Mouse (Mus musculus) ovary, adult 18-20 months (tissue): ENCODE results near the gene Ppip5k1.

Source experiments
- DNase-seq: peaks from one replicate; pipeline ENCODE4 v3.0.0; 2022; ENCODE audit warnings: low spot score, mixed read lengths

The Ppip5k1 gene

DNA sequence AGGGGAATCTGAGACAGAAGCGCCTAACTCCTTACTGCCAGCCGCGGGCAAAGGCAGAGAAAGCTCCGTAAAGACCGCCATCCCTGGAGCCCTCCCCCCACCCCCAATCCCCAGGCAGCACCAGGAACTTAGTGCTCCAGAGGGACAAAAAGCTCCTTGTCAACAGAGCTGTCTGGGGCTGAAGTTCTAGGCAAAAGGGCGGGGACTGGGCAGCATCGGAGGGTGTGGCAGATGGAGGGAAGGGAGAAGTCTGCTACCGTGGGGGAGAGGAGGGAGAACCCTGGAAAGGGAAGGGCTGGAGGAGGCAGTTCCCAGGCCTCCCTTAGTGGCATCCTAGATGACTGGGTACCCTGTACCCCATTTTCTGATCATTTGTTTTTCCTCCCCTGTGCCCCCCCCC lies 57.1 kb downstream of the Ppip5k1 start:
- DNase-seq = no peak

DNA sequence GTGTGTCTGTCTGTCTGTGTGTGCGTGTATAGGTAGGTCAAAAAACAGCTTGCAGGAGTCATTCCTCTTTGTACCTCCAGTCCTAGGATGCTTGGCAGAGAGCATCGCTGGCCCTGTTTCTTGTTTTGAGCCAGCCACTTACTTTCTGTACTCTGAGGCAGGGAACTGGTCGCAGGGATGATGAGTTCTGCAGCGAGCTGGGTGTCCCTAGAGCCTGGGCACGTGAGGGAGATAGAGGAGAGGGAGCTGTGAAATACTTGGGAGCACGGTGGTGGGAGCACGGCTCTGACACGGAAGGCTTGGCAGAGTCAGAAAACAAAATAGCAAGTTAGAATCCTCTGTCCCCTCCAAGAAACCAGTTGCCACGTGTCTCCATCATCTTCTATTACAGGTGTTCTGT lies 57.5 kb downstream of the Ppip5k1 start:
- no peak for DNase-seq

DNA sequence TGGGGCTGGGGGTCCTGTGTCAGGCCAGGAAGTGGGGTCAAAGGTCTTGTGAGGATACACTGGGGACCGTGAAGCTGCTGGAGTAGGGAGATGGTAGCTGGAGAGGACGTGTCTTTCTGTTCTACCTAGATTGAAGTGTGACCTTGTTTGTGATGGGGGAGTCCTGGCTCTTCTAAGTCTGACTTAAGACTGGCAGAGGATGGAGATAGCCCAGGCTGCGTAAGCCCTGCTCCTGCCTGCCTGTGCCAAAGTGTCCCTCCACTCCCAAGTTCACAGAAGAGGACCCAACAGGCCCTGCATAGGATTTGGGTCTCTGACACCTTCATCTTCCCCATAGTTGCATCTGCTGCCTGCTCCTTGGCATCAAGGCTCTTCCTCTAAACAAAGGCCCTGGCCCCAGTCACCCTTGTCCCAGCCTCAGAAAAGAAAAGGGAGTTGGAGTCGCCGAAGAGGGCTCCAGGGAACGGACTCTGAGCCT lies 58.4 kb downstream of the Ppip5k1 start:
- DNase-seq = no peak

DNA sequence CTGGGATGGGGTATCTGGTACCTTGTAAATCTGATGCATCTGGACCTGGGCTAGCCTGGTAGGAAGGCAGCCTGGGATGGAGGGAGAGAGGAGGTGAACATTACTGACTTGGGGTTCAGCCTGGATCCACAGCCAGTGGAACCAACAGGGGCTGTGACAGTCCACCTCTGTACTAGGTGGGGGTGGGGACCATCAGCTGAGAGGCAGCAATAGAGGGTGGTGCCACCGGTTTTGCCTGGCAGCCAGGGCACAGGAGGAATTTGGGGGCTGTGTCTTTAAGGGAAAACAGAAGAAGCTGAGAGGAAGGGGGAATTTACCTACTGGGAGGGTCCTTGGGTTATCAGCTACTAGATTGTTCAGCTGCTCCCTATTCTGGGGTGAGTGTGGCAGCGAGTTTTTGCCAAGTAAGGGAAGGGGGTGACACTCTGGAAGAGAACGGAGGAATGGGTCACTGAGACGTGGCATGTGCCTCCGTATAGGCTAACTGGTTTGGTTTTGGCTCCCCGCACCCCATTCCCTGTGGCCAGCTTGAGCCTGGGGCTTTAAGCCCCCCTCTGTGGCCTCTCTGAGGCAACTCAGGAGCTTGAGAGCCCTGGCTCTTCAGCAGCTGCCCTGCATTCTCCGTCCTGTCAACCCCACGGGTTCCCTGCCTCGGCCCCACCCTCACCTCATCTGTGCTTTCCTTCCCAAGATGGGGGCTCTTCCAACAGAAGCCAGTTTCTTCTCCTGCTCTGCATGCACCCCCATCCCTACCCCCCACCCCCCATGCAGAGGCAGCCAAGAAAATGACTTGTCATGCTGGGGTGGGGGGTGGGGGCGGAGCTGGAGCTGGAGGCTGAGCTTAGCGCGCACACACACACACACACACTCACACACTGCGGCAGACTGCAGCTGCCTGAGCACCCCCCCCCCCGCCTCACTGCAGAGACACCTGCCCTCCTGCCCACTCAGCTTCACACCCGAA lies 59.3 kb downstream of the Ppip5k1 start:
- DNase-seq = no peak

DNA sequence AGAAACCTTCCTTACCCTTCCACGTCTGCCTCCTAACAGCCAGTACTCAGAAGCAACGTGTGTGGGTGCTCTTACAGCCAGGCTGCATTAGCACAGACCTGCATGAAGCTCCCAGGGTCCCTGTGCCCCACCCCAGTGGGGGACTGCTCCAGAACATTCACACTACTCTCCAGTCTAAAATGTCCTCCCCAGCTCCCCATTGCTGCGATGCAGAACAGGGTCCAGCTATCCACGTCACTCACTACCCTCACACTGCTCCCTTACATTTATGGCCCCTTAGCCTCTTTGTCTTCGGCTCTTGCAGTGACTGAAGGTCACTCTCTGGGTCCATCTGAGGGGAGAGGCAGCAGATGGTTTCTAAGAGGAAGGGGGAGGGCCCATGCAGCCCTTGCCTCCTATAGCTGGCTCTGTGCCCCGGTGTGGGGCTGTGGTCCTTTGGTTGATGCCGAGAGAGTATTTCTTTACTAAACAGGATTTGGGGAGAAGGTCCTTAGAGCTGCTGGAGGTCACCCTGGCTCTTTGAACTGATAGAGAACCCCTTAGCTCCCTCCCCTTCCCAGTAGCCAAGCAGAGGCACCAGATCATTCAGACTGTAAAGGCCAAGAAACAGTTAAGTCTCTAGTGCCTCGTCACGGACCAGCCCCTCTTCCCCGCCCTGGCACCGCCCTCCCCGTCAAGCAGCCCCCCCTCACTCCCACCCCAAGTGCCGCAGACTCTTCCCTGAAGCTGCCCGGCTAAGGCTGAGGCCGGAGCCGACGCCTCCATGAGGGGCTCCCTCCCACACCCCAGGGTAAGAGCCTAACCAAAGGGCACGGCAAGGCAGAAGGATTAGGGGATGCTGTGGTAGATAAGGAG lies 60.2 kb downstream of the Ppip5k1 start:
- no peak for DNase-seq

DNA sequence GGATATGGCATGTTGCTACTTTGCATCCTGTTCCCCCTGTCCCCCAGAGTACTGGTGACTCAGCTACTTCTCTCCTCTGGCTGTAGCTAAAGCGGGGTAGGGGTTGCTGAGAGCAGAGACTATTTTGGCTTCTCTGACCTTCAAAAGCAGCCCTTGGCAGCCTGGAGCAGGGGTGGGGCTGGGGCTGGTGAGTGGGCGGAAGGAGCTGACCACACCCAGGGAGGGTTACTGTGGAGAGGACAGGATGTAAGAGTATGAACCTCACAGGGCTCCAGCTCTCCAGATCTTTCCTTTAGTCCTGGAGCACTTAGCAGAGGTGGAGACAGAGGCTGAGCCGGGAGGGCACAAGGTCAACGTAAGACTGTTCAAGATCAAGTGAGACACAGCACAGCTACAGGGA lies 61.0 kb downstream of the Ppip5k1 start:
- peak; percentile 79 for DNase-seq

DNA sequence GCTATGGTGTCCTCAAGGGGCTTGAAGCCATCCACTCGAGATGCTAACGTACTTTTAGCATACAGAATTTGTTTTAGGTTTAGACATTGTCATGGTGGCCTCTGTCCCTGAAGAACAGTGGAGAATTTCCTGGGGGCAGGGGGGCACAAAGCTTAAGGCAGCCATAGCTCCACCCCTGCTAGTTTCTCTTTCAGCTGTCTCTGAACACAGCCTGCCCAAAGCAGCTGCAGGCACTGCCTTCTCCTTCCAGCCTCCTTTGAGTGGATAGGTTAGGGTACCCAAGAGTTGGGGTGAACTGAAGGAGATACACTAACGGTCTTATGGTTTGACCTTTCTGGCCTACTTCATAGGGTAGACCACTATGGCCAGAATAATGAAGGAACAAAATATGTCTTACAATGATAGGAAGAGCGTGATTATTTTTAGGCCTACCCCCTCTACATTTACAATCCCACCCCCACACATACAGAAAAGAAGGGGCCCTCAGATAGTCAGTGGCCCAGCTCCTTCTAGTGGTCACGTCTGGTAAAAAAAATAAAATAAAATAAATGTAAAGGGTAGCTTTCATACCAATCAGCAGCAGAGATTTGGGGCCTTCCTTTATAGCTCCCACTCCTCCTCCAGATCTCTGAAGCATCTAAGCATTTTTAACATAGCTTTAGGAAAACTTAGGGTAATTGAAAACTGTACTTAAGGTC lies 62.7 kb downstream of the Ppip5k1 start:
- no peak for DNase-seq

DNA sequence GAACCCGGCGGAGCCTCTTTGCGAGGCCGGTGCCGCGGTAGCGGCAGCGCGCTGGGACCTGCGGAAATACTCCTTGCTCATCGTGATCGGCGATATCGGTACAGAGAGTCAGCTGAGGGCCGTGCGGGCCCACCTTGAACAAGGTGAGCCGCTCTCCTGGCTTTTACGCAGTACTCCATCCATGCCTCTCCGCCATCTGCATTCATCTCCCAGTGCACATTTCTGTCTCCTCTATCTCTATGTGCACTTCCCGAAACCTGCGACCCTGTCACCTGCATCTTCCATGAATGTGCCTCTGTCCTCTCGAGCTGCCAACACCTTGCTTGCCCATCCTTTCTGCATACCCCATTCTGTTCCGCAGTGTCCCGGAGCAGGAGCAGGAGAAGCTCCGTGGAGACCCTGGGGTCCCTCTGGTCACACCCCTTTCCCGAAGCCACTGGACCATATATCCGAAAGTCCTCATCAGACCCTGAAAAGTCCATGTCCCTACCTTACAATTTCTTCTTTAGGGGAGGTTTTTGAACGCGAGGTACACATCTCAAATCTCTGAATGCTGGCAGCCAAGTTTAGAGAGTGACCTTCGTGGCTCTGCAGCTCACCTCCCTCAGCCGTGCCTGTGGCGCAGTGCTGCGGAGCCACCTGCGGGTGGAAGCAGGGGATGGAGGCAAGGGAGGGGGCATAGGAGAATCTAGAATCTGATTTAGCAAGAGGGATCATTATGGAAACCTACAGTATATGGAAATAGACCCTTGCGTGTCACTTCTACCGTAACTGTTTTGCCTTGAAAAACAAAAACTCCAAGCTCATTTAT lies 65.3 kb downstream of the Ppip5k1 start:
- no peak for DNase-seq

DNA sequence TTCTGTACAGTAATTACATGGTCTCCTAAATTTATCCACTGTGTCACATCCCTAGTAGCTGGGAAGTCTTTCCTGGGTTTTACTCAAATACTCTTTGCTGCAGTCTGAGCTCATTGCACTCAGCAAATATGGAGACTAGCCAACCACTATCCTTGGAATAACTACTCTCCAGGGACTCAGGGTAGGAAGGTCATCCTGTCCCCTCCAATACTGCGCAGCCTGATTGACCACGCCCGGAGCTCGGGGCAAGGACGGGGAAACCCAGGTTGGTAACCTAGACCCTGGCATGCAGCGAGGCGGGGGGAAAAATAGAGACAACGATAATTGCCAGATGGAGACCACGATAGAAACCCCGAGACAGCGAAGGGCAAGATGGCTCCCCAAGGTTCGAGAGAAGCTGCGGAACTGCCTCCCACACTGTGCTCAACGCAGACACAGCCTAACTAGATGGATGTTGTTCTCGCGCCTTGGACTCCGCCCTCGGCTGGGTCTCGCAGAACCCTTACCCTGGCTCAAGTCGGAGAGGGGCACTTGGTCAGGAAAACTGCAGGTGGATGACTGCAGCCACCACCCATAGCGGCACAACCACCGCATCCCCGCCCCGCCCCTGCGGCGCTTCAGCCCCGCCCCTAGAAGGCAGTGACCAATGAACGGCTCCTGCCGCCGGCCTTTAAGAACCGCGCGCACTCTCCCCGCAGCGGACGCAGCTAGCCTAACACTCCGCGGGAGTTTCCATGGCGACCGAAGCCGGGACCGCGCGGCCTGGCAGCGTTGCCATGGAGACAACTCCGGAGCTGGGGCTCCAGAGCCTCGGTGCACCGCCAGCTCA lies 66.1 kb downstream of the Ppip5k1 start, which contains the start of gene Map1a:
TSS of gene Map1a (plus strand) at position 700 of the 829 bp plus-strand sequence.
- DNase-seq = peak; percentile 97

DNA sequence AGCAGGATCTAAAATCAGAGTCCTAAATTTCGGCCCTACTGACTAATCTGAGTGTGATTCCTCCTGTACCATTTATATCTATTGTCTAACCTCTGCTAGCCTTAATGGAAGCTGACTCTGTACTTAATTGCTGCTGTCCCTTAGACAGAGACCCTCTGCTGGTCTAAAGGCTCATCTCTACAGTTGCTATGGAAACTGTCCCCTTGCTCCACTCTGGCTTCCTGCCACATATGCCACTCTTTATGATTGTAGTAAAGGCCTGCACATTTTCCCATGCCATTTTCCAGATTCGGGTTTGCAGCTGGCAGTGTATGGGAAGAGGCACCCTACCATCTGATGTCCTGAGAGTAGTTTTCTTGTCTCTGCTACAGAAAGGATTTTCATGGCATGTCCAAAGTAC lies 67.3 kb downstream of the Ppip5k1 start:
- no peak for DNase-seq

DNA sequence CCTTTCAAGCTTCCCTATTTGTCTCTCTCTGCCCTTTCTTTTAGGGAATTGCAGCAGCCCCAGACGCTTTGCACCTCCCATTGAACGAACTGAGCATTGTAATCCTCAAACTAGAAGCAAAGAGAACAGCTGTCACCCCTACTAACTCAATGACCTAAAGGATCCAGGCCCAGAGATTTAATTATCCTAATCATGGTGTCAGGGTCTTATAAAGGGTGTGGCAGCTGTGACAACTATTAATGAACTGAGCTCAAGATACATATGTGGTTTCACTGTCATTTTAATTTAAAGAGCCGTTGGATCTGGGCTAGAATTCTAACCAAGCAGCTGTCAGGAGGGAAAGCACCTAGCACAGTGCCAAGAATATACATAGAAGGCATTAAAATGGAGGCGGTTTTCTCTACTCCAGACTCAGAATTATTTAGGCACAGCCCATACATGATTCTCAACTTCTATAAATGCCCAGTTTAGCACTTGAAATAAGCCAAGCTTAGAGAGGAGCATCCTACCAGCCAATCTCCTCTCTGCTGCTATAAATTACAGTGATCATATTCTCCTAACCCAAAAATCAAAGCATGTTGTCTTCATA lies 83.2 kb downstream of the Ppip5k1 start:
- DNase-seq = no peak

DNA sequence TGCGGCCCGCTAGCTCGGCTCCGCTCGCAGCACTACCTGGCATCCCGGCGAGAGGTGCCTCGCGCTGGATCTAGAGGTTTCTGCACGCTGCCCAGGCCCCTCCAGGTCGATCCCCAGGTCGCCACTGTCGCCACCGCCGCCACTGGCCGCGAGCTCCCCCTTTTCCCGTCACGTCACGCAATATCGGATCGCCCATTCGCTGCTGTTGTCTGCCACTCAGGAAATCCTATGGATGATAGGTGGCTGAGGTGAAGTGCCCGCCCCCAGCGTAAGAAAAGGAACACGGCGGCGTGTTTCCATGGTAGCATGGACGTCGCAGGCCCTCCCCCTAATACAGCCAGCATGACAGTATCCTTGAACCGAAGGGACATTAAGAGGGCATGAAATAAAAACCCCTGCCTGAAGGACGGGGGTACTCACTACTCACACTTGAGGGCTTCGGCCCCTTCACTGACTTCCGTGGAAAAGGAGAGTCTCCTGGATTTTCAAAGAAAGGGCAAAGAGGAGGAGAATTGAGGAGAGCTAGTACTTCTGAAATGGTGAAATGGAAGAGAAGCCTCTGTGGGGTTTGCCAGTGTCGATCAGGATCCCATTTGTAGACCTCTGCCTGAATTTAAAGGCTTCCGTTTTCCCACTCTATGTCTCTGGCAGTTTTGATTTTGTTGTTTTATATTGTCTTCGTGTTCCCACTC lies 83.8 kb downstream of the Ppip5k1 start, which contains the start of gene Trp53bp1:
TSS of gene Trp53bp1 (minus strand) at position 172 of the 692 bp plus-strand sequence.
- DNase-seq = peak; percentile 89

DNA sequence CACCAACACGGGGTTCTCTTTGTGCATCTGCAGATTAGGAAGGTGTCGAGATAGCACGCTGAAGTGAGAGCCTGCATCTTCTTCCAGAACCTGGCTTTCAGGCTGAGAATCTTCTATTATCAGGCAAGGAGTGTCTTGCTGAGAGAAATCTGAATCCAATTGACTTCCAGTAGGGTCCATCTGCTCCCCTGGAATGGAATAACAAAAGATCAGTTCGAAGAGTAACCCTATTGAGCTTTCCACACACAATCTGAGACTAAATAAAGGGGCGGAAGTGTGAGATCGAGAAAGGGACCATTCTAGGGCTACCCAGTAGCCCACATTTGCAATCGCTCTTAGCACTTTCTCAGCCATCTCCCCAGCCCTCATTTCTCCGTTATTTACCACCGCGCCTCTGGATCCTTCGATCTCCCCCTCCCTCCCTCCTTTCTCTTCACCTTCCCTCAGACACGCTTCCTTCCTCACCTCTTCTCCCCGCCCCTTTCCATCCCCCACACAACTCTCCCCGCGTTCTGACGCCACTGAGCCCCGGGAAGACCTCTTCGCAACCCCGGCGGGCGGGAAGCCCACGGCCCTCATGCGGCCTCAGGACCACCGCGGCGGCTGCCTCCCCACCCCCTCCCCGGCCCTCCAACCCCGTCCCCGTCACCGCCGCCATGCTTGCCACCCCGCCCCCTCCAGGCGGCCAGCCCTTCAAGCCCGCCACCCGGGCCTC lies 84.5 kb downstream of the Ppip5k1 start:
- peak; percentile 2 for DNase-seq

DNA sequence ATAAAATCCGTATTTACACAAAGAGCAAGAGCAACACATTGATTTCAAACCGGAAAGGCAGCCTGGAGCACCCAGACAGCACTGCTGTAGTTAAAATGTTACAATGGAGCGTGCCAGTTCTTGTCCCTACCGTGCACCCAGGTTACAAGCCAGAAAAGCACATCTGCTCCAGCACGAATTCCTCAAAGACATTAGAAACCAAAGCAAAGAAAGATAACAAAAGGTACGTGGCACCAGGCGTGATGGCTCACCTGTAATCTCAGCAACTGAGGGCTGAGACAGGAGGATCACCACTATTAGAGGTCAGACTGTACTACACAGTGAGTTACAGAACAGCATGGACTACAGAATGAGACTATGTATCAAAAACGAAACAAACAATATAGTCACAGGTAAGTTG lies 86.8 kb downstream of the Ppip5k1 start:
- no peak for DNase-seq
